Mouse (Mus musculus) intestine, postnatal 0 days (tissue): ENCODE data around the gene Git1. TPM values are rescaled to one million over a fixed set of nuclear protein-coding genes. Genes with fewer than 3 reads are reported as not detected.

Experiments
- ATAC-seq: fragments of 200-750 bp; cut with Nextera tagmentation; 2 replicates; pipeline ENCODE4 v1.8.0; 2017; ENCODE audit warnings: mild to moderate bottlenecking, moderate TSS enrichment, moderate library complexity
- H3K27ac ChIP-seq: fragments of 300-500 bp; sonication (generic); 2 replicates; pipeline ENCODE4 v1.5.1; 2014; ENCODE audit warnings: mild to moderate bottlenecking, low read depth, low read length, moderate library complexity
- H3K27me3 ChIP-seq: fragments of 300-500 bp; sonication (generic); replicated peaks from 2 replicates; pipeline ENCODE4 v1.6.1; 2014; ENCODE audit warnings: low read length, mixed read lengths; ENCODE audit not compliant: control insufficient read depth, insufficient read depth
- H3K36me3 ChIP-seq: fragments of 300-500 bp; sonication (generic); 2 replicates; pipeline ENCODE4 v1.6.1; 2014; ENCODE audit warnings: mild to moderate bottlenecking, moderate library complexity; ENCODE audit not compliant: control insufficient read depth, insufficient read depth
- H3K4me1 ChIP-seq: fragments of 300-500 bp; sonication (generic); replicated peaks from 2 replicates; pipeline ENCODE4 v1.6.1; 2014; ENCODE audit warnings: antibody characterized with exemption, low read length, mixed read lengths; ENCODE audit not compliant: control insufficient read depth, insufficient read depth
- H3K4me2 ChIP-seq: fragments of 300-500 bp; sonication (generic); replicated peaks from 2 replicates; pipeline ENCODE4 v1.6.1; 2014; ENCODE audit warnings: low read depth, mild to moderate bottlenecking, moderate library complexity
- H3K4me3 ChIP-seq: fragments of 300-500 bp; sonication (generic); 2 replicates; pipeline ENCODE4 v1.5.1; 2014; ENCODE audit warnings: low read depth, low read length
- H3K9ac ChIP-seq: fragments of 300-500 bp; sonication (generic); 2 replicates; pipeline ENCODE4 v1.6.1; 2014; ENCODE audit warnings: mild to moderate bottlenecking, low read depth, low read length
- H3K9me3 ChIP-seq: fragments of 300-500 bp; sonication (generic); 2 replicates; pipeline ENCODE4 v1.6.1; 2016; ENCODE audit warnings: mixed run types; ENCODE audit not compliant: control insufficient read depth
- CTCF ChIP-seq: sonication (generic); IDR thresholded peaks from 2 replicates; pipeline ENCODE4 v1.5.1; 2016; ENCODE audit warnings: low read depth, mild to moderate bottlenecking, control low read depth, antibody characterized with exemption, moderate library complexity
- WGBS: fragments of 180-500 bp; shearing (Covaris S2); extraction: QIAGEN DNeasy Blood & Tissue Kit; methylation state at CpG from one replicate; pipeline ENCODE4 v1.1.7; 2014; 5-methylcytosine and 5-hydroxymethylcytosine counted together
- polyA plus RNA-seq: library from polyadenylated mRNA; unstranded; fragments of >200 nt; fragmentation: Nextera tagmentation; extraction: Ambion mirVana; gene quantifications from 2 replicates; pipeline ENCODE4 v1.2.1, GENCODE M21; 2015

The Git1 gene
- polyA plus RNA-seq, 1 experiment from 2014 or later: 21.9 TPM

DNA sequence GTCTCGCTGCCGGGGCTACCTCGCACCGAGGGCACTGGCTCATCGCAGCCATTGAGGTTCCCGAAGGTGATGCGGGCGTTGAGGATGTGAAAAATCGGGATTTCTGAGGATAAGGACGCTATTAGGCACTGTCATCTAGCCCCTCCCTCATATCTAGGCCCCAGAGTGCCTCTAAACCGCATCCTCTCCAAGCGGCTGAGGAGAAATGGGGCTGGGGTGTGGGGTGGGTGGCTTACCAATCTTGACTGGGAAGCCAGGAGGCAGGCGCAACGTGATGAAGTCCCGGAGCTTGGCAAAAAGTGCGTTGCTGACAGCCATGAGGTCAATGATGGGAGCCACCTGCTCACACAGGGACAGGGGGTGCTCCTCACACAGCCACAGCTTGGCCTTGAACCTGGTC is 20.6 kb upstream of the Git1 start:
- Histone ChIP-seq H3K27ac (no peak overlapping the region), H3K4me1 (no peaks in the 10 kb centered on the region; the same call in 1 of the 2 replicates), H3K4me2 (no peak overlapping the region), H3K9me3 (no peaks in the 10 kb centered on the region), H3K4me3 (no peak overlapping the region), H3K36me3 (peaks cover 31% of the 10 kb centered on the region; the same call in 1 of the 2 replicates), H3K27me3 (peaks cover 7% of the 10 kb centered on the region), H3K9ac (no peak overlapping the region)
- no peak for ATAC-seq
- WGBS: 79% methylated on average over 16 of the region's 16 CpGs
- TF ChIP-seq CTCF: no peak

DNA sequence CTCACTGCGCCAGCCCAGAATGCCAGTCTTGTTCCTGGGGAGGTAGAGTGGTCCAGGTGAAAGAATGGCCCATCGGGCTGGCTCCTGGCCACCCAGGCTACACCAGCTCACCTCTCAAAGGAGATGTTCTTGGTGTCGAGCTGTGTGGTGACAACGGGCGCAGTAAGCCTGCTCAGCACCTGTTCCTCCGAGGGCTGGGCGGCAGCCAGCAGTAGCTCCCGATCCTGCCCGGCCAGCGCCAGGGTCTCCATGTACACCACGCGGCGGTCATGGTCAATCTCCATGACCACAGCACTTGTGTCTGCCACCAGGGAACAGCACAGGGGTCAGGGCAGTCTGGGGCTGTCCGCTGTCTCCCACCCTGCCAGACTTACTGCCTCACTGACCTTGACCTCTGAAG is 17.1 kb upstream of the Git1 start:
- no peak overlapping the region for H3K27ac ChIP-seq
- H3K9ac ChIP-seq: no peak overlapping the region
- no peak for TF ChIP-seq CTCF

DNA sequence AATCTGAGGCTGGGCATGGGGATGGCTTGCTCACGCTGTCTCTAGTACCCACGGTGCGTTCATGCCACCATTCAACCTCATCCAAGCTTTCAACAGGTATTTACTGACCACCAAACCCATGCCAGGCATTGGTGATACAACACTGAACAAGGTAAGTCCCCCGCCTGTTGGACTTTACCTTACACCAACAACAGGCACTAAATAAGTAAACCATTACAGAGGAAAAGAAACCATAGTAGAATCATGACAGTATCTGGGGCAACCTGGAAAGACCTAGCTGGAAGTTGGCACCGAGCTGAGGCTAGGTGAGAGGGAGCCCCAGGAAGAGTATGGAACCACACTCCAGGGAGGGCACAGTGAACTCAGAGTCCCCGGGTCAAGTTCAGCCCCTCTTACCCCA is 16.5 kb upstream of the Git1 start:
- WGBS: 68% methylated on average over 6 of the region's 6 CpGs
- H3K27me3 ChIP-seq: no peaks in the 10 kb centered on the region
- H3K4me3 ChIP-seq: no peak overlapping the region
- no peaks in the 10 kb centered on the region for H3K9me3 ChIP-seq
- peak overlapping the region; percentile 28 for H3K27ac ChIP-seq
- peaks cover 22% of the 10 kb centered on the region; the same call in 1 of the 2 replicates for H3K36me3 ChIP-seq
- H3K4me1 ChIP-seq: no peaks in the 10 kb centered on the region; the same call in 1 of the 2 replicates
- no peak overlapping the region for H3K4me2 ChIP-seq
- H3K9ac ChIP-seq: no peak overlapping the region
- no peak for TF ChIP-seq CTCF
- peak; percentile 71 for ATAC-seq

More for the DNA sequence above, 17.1 kb upstream of the Git1 start:
- H3K9me3 ChIP-seq: no peaks in the 10 kb centered on the region
- H3K4me2 ChIP-seq: no peak overlapping the region
- ATAC-seq: no peak
- WGBS: 93% methylated on average over 14 of the region's 14 CpGs
- H3K27me3 ChIP-seq: no peaks in the 10 kb centered on the region
- peaks cover 27% of the 10 kb centered on the region; the same call in 1 of the 2 replicates for H3K36me3 ChIP-seq
- H3K4me1 ChIP-seq: no peaks in the 10 kb centered on the region; the same call in 1 of the 2 replicates
- no peak overlapping the region for H3K4me3 ChIP-seq

DNA sequence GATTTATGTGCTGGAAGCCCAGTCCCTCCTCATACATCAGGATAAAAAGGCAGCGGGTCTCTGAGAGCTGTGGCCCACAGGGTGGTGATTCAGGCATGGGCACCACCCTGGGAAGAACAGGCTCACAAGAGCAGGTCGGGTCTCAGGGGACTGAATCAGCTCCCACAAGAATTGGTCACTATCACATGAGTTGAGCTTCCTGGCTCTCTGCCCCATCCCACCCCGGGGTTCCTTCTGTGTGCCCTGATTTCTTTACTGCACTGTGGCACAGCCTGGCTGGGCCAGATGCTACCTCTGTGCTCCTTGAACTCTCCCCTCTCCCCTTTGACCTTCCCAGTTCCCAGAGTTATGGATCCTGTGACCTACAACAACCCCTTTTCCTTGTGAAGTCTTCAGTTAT is 10.3 kb upstream of the Git1 start:
- H3K9ac ChIP-seq: no peak overlapping the region
- H3K27ac ChIP-seq: no peak overlapping the region
- H3K4me3 ChIP-seq: no peak overlapping the region
- no peaks in the 10 kb centered on the region for H3K27me3 ChIP-seq
- no peak overlapping the region for H3K4me2 ChIP-seq
- ATAC-seq: no peak
- TF ChIP-seq CTCF: no peak
- H3K9me3 ChIP-seq: no peaks in the 10 kb centered on the region
- no peaks in the 10 kb centered on the region; the same call in 1 of the 2 replicates for H3K4me1 ChIP-seq
- H3K36me3 ChIP-seq: no peaks in the 10 kb centered on the region
- 65% methylated on average over 3 of the region's 3 CpGs for WGBS

DNA sequence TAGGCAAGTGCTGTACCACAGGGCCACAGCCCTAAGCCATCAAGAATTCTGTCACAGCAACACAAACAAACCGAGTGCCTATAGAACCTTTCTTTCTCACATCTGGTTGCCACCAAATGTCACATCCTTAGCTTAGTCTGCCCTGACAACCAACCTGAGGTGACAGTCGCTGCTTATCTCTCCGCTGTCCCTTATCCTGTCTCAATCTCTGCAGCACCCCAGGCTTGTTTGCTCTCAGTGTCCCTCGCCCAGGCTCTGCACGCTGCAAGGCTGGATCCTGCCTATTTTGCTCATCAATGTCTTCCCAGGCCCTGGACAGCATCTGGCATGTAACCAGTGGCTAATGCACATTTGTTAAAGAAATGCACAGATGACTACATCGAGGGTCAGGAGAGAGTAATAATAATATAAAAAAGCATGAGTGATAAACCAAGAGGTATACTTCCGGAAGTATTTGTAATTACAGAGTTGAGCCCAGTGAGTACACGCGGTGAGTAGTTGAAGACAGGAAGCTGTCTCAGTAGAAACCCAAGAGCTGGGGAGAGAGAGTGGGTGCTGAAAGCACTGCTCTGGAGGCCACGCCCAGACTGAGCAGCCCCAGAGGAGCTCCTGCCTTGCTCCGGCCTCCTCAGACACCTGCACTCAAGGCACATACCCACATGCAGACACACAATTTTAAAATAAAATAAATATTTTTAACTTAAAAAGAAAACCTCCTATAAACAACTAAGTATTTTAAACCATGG is 9.7 kb upstream of the Git1 start:
- 34% methylated on average over 11 of the region's 11 CpGs for WGBS
- no peak overlapping the region for H3K27ac ChIP-seq
- H3K9ac ChIP-seq: no peak overlapping the region
- TF ChIP-seq CTCF: no peak
- no peak overlapping the region for H3K4me3 ChIP-seq
- no peaks in the 10 kb centered on the region for H3K36me3 ChIP-seq
- no peak for ATAC-seq
- H3K4me1 ChIP-seq: peaks cover 1% of the 10 kb centered on the region; the same call in 1 of the 2 replicates
- H3K9me3 ChIP-seq: no peaks in the 10 kb centered on the region
- H3K4me2 ChIP-seq: no peak overlapping the region
- H3K27me3 ChIP-seq: no peaks in the 10 kb centered on the region

DNA sequence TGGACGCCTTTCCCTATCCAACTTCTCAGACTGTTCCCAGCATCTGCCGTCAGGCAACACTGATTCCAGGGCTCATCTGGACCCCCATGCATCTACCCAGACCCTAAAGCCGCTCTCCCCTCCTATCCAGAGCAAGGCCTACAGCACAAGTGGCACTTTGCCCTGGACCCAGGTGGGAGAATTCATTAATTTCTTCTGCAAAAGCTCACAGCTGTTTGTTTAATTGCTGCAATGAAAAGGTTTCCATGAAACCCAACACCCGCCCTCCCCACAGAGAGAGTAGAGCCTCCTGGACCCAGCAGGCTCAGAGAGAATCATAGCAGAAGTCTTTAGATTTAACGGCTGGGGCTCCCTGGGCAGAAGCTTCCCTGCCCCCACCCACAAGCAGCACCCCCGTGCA is 8.1 kb upstream of the Git1 start:
- Histone ChIP-seq H3K4me3 (no peak overlapping the region), H3K4me1 (peaks cover 4% of the 10 kb centered on the region; the same call in 1 of the 2 replicates), H3K36me3 (no peaks in the 10 kb centered on the region), H3K9me3 (no peaks in the 10 kb centered on the region), H3K4me2 (no peak overlapping the region), H3K27ac (no peak overlapping the region), H3K9ac (no peak overlapping the region), H3K27me3 (no peaks in the 10 kb centered on the region)
- ATAC-seq: no peak
- 72% methylated on average over 6 of the region's 6 CpGs for WGBS
- TF ChIP-seq CTCF: no peak
